Comparison of ENCODE assay signal across 26 mouse cellular contexts in the genomic region with DNA sequence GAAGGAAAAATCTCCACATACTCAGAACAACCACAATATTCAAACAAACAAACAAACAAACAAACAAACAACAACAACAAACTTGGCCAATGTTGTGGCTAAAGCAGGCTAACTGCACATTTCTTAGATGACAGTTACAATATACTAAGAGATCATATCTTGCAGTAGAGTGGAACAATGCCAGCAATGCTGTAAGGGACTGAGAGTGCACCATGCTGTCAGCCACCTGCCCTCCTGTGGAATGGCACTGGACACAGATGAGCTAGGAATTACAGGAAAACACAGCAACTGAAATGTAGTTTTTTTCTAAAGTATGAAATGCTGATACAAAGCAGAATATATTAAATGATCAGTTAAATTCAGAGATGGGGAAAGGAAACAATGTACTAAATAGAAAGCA. TPM values are rescaled to one million over a fixed set of nuclear protein-coding genes. Genes with fewer than 3 reads are reported as not detected.
DNase-seq lines count a peak whose midpoint lies in the region; ATAC-seq and TF ChIP-seq lines count a peak whose summit lies in the region.
"Had no signal": no experiment of that assay in that cellular context is flagged by ENCODE, and none has a peak within 500 bp of the region (broad histone marks: within the 10 kb centered on the region; RNA-seq: fewer than 3 reads in every experiment).

No protein-coding gene starts in this region.

- H3K9me3 ChIP-seq in forebrain, embryonic 12.5 days: no peaks in the 10 kb centered on the region
- H3K9me3 ChIP-seq: heart, embryonic 15.5 days; hindbrain, embryonic 13.5 days; intestine, embryonic 15.5 days; kidney, embryonic 15.5 days had no signal

- H3K27me3 ChIP-seq in forebrain, embryonic 12.5 days: no peaks in the 10 kb centered on the region
- H3K27me3 ChIP-seq: embryonic facial prominence, embryonic 13.5 days; forebrain, embryonic 13.5 days; heart, embryonic 15.5 days; hindbrain, embryonic 13.5 days; intestine, embryonic 15.5 days; kidney, embryonic 15.5 days had no signal

- H3K4me2 ChIP-seq in forebrain, embryonic 12.5 days: no peak overlapping the region
- H3K4me2 ChIP-seq: embryonic facial prominence, embryonic 13.5 days; forebrain, embryonic 13.5 days; heart, embryonic 11.5 days; heart, embryonic 15.5 days; hindbrain, embryonic 13.5 days; intestine, embryonic 15.5 days; kidney, embryonic 15.5 days had no signal

- no peak overlapping the region for H3K9ac ChIP-seq in forebrain, embryonic 12.5 days
- H3K9ac ChIP-seq: embryonic facial prominence, embryonic 13.5 days; forebrain, embryonic 13.5 days; forebrain, postnatal 0 days; heart, embryonic 15.5 days; hindbrain, embryonic 13.5 days; intestine, embryonic 15.5 days; kidney, embryonic 15.5 days had no signal

- peak; percentile 36 for DNase-seq in cerebellum, adult 11 months
- DNase-seq in cerebellum, adult 18-20 months: peak; percentile 55 to 69
- DNase-seq in cerebellum, adult 9-11 months: peak; percentile 76
- peak; percentile 60 to 70 for DNase-seq in cerebellum, postnatal 36 days
- no peak for DNase-seq in spleen, adult 12 weeks (ENCODE audit: low spot score)
- no peak for DNase-seq in gastrocnemius, adult 2 months
- DNase-seq: adrenal gland, adult 8-10 months; adrenal gland, postnatal 36 days; forebrain, postnatal 0 days; gastrocnemius, postnatal 25 days; heart, adult 18-20 months; heart, postnatal 14 days; kidney, adult 2 months had no signal

- H3K4me1 ChIP-seq in forebrain, embryonic 12.5 days: no peaks in the 10 kb centered on the region
- H3K4me1 ChIP-seq: embryonic facial prominence, embryonic 13.5 days; forebrain, embryonic 13.5 days; heart, embryonic 15.5 days; hindbrain, embryonic 13.5 days; intestine, embryonic 15.5 days; kidney, embryonic 15.5 days had no signal

- no peak overlapping the region for H3K27ac ChIP-seq in forebrain, embryonic 12.5 days
- no peak overlapping the region for H3K27ac ChIP-seq in gastrocnemius, adult 2 months
- H3K27ac ChIP-seq: embryonic facial prominence, embryonic 13.5 days; forebrain, embryonic 13.5 days; heart, embryonic 15.5 days; hindbrain, embryonic 13.5 days; intestine, embryonic 15.5 days; kidney, embryonic 15.5 days had no signal

- no peak for TF ChIP-seq CTCF in gastrocnemius, adult 2 months (IDR thresholded peaks at IDR 0.05)

- intact Hi-C loops in gastrocnemius, adult 2 months (cut with DNase I): loop anchor here (10.0 kb wide), 2 partner anchors 193 to 283 kb away; no protein-coding TSS in a partner anchor

- H3K36me3 ChIP-seq in forebrain, embryonic 12.5 days (replicated peaks): peaks cover 81% of the 10 kb centered on the region

- no peak overlapping the region for H3K4me3 ChIP-seq in forebrain, embryonic 12.5 days (replicated peaks)
- H3K4me3 ChIP-seq in gastrocnemius, adult 2 months: no peak overlapping the region
- H3K4me3 ChIP-seq: embryonic facial prominence, embryonic 13.5 days; forebrain, embryonic 13.5 days; heart, embryonic 15.5 days; hindbrain, embryonic 13.5 days; intestine, embryonic 15.5 days; kidney, embryonic 15.5 days had no signal

- ATAC-seq in forebrain, embryonic 12.5 days (ENCODE audit: low FRiP score): no peak
- ATAC-seq: forebrain, embryonic 13.5 days; forebrain, postnatal 0 days; intestine, embryonic 15.5 days had no signal

RNA-seq across cellular contexts. Expression of a gene that starts 15.9 kb away (rescaled TPM):
- polyA plus RNA-seq in forebrain, embryonic 12.5 days (2016; fragmentation: Nextera tagmentation; extraction: Ambion mirVana): 228 and 234 TPM in 2 replicates
- total RNA-seq in gastrocnemius, adult 2 months (2021): 100 to 1,000 TPM; 416 to 545 TPM

RNA-seq across cellular contexts. Expression of a gene that starts 27.2 kb away (rescaled TPM):
- not detected in 2 replicates for polyA plus RNA-seq in forebrain, embryonic 12.5 days (2016; fragmentation: Nextera tagmentation; extraction: Ambion mirVana)
- not detected for total RNA-seq in gastrocnemius, adult 2 months (2021)
- total RNA-seq: adrenal gland, adult 8-10 months; adrenal gland, postnatal 36 days; ES-E14; forebrain, postnatal 0 days; gastrocnemius, adult 18-20 months; gastrocnemius, postnatal 25 days; heart, adult 18-20 months; heart, postnatal 14 days; hematopoietic stem cell, adult 5-6 weeks had no signal
- polyA plus RNA-seq: brain, embryonic 14.5 days; cortical plate, adult 2 months; embryonic facial prominence, embryonic 13.5 days; forebrain, embryonic 13.5 days; forebrain, postnatal 0 days; heart, embryonic 11.5 days; heart, embryonic 15.5 days; hindbrain, embryonic 13.5 days; intestine, embryonic 15.5 days; kidney, adult 2 months; kidney, embryonic 15.5 days had no signal

RNA-seq across cellular contexts. Expression of a gene that starts 38.1 kb away (rescaled TPM):
- not detected in 2 replicates for polyA plus RNA-seq in forebrain, embryonic 12.5 days (2016; fragmentation: Nextera tagmentation; extraction: Ambion mirVana)
- total RNA-seq in gastrocnemius, adult 2 months (2021): not detected
- total RNA-seq: adrenal gland, postnatal 36 days; ES-E14; forebrain, postnatal 0 days; gastrocnemius, adult 18-20 months; gastrocnemius, postnatal 25 days; heart, adult 18-20 months; heart, postnatal 14 days; hematopoietic stem cell, adult 5-6 weeks had no signal
- polyA plus RNA-seq: brain, embryonic 14.5 days; cortical plate, adult 2 months; embryonic facial prominence, embryonic 13.5 days; forebrain, embryonic 13.5 days; forebrain, postnatal 0 days; heart, embryonic 11.5 days; heart, embryonic 15.5 days; hindbrain, embryonic 13.5 days; intestine, embryonic 15.5 days; kidney, adult 2 months; kidney, embryonic 15.5 days had no signal

Comparison
In these comparisons a context has a peak if more than half of its experiments do, and no peak if none do; other contexts are left out.
1. DNase-seq: peak in cerebellum, adult 11 months (single experiment), cerebellum, adult 18-20 months (2 of 2), cerebellum, adult 9-11 months (single experiment) and cerebellum, postnatal 36 days (2 of 2); none in spleen, adult 12 weeks (single experiment) and gastrocnemius, adult 2 months (single experiment).